Mouse (Mus musculus): ENCODE results near the gene Smagp. TPM values are rescaled to one million over a fixed set of nuclear protein-coding genes. Genes with fewer than 3 reads are reported as not detected.

Gene Smagp
- polyA plus RNA-seq, 1 experiment from 2014 or later: 41.6 TPM

DNA sequence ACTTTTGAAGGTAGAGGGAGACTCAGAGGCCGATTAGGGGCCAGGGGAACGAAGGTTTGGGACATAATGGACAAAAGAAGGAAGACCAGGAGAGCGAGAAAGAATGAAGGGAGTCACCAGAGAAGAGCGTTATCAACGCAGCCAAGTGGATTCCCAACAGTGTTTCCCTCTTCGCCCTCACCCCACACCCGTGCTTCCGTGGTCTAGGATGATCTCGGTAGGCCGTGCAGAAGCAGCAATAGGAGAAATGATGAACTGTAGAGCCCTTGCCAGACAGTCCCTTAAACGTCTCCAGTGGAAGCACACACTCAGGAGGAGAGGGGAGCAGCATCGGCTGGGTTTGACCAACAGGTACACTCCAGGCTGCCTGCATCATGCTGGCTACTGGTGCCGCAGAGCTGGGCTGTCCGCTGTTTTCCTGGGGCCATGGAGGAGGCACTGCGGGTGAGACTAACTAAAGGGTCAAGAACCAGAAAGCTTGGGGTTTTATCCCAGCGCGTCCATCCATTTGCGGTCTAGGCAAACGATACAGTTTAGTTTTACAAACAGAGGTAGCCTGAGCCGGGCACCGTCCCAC, 36.0 kb downstream of the Smagp start:
- H3K4me3 ChIP-seq (ENCODE audit: low read length): peak overlapping the region; percentile 84
- ATAC-seq (ENCODE audit: low FRiP score, low TSS enrichment): no peak
- WGBS: 23% methylated on average over 21 of the region's 21 CpGs
- H3K9me3 ChIP-seq (ENCODE audit: low read length): no peaks in the 10 kb centered on the region
- H3K27me3 ChIP-seq (ENCODE audit: insufficient read depth, low read length): 0 out of 2 replicates have a peak, but pooled peaks cover 4% of the 10 kb centered on the region
- peak overlapping the region; percentile 94; the same call in 1 of the 2 replicates for H3K9ac ChIP-seq (replicated peaks; ENCODE audit: low read length)
- H3K4me1 ChIP-seq (ENCODE audit: insufficient read depth, low read length): peaks cover 39% of the 10 kb centered on the region
- no peaks in the 10 kb centered on the region for H3K36me3 ChIP-seq (ENCODE audit: insufficient read depth, low read length)
- H3K4me2 ChIP-seq (replicated peaks; ENCODE audit: low read depth, low read length): peak overlapping the region; percentile 89
- peak overlapping the region; percentile 14; the same call in 1 of the 2 replicates for H3K27ac ChIP-seq (ENCODE audit: low read length)

DNA sequence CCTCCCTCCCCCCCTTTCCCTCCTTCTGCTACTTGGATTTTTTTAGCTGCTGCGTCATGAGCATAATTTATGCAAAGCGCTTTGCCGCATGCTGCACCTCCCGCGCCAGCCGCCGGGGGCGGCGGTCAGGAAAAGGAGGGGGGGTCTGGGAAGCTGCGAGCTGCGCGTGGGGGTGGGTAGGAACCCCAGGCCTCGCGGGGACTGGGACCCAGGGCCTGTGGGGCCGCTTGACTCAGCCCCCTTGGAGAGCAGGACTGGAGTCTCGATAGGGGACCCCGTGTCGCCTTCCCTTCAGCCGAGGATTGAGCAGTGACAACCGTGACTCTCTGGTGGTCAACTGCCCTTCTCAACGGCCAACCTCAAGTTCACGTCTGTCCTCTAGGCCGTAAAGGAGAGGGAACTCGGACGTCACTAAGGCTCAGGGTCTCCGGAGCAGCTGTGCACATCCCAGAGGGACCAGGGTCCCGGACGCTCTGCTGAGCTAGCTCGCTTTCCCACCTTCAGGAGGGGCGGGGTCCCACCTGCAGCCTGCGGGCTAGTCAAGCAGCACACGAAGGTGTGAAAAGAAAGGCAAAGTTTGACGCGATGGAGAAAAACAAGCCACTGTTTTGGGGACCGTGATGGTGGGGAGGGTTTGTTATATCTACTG, 36.6 kb downstream of the Smagp start:
- H3K36me3 ChIP-seq (ENCODE audit: insufficient read depth, low read length): no peaks in the 10 kb centered on the region
- 0 out of 2 replicates have a peak, but pooled peaks cover 4% of the 10 kb centered on the region for H3K27me3 ChIP-seq (ENCODE audit: insufficient read depth, low read length)
- ATAC-seq (ENCODE audit: low FRiP score, low TSS enrichment): peak; percentile 60
- peak overlapping the region; percentile 81 for H3K27ac ChIP-seq (ENCODE audit: low read length)
- no peaks in the 10 kb centered on the region for H3K9me3 ChIP-seq (ENCODE audit: low read length)
- 2% methylated on average over 23 of the region's 35 CpGs for WGBS
- H3K4me3 ChIP-seq (ENCODE audit: low read length): peak overlapping the region; percentile 84
- peaks cover 36% of the 10 kb centered on the region for H3K4me1 ChIP-seq (ENCODE audit: insufficient read depth, low read length)
- peak overlapping the region; percentile 94 for H3K9ac ChIP-seq (replicated peaks; ENCODE audit: low read length)
- peak overlapping the region; percentile 89 for H3K4me2 ChIP-seq (replicated peaks; ENCODE audit: low read depth, low read length)

DNA sequence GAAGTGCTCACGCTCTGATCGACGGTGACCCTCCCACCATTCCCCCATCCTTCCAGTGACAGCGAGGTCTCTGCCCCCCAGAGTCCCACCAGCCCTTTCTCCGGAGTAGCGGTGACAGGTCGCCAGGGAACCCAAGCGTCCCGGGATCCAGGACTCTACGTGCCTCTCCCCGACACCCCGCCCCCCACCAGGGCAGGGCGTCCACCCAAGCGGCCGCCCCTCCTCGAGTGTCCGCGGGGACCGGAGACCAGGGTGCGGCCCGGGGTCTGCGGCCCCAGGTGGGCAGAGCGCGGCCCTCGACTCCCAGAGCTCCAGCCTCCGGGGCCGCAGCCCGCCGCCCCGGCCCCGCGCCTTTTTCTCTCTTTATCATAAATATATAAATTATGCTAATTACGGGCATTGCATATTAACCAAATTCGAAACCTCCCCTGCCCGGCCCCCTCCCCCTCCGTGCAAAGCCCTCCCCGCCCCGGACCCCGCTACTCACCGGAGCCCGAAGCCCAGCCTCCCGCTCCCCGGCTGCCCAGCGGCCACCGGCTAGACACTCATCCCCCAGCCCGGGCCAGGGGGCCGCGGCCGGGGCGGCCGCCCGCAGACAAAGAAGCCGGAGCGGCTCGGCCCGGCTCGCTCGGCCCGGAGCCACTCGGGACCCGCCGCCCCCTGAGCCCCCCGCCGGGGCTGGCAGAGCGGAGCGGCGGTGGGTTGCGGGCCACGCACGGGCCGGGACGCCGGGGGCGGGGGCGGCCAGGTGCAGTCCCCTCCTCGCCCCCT, 37.3 kb downstream of the Smagp start, which contains the start of gene Pou6f1:
Gene Pou6f1 (minus strand): TSS at position 709 of the 771 bp plus-strand sequence.
- Histone ChIP-seq H3K27ac (ENCODE audit: low read length) (peak within 1 kb of the TSS; percentile 81), H3K36me3 (ENCODE audit: insufficient read depth, low read length) (no peaks in the 10 kb centered on the region), H3K9ac (replicated peaks; ENCODE audit: low read length) (peak within 1 kb of the TSS; percentile 94), H3K4me2 (replicated peaks; ENCODE audit: low read depth, low read length) (peak within 1 kb of the TSS; percentile 89), H3K4me3 (ENCODE audit: low read length) (peak within 1 kb of the TSS; percentile 84), H3K9me3 (ENCODE audit: low read length) (no peaks in the 10 kb centered on the region), H3K4me1 (ENCODE audit: insufficient read depth, low read length) (peaks cover 30% of the 10 kb centered on the region), H3K27me3 (ENCODE audit: insufficient read depth, low read length) (0 out of 2 replicates have a peak, but pooled peaks cover 4% of the 10 kb centered on the region)
- ATAC-seq (ENCODE audit: low FRiP score, low TSS enrichment): peak; percentile 76
- WGBS: under 1% methylated on average over 48 of the region's 76 CpGs

DNA sequence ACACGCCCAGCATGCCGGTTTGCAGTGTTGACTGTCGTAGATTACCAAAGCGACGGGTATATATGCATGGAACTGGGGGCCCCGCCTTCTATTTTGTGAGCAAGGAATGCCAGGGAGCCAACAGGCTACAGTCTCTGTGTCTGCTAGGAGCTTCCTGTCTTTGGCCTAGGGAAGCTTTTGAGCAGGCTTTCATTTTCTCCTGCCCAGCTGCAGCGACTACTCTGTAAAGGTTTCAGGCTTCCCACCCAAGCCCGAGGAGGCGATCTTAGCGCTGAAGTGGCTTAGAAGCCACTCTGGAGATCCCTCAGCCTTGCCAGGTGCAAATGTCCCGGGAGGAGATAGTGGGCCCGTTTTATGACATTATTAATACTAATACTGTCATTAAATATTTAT, 37.9 kb downstream of the Smagp start:
- Histone ChIP-seq H3K9me3 (ENCODE audit: low read length) (no peaks in the 10 kb centered on the region), H3K9ac (replicated peaks; ENCODE audit: low read length) (peak overlapping the region; percentile 94), H3K36me3 (ENCODE audit: insufficient read depth, low read length) (no peaks in the 10 kb centered on the region), H3K4me3 (ENCODE audit: low read length) (peak overlapping the region; percentile 84), H3K4me1 (ENCODE audit: insufficient read depth, low read length) (peaks cover 28% of the 10 kb centered on the region), H3K4me2 (replicated peaks; ENCODE audit: low read depth, low read length) (peak overlapping the region; percentile 89), H3K27me3 (ENCODE audit: insufficient read depth, low read length) (0 out of 2 replicates have a peak, but pooled peaks cover 4% of the 10 kb centered on the region), H3K27ac (ENCODE audit: low read length) (peak overlapping the region; percentile 81; the same call in 1 of the 2 replicates)
- ATAC-seq (ENCODE audit: low FRiP score, low TSS enrichment): no peak
- under 1% methylated on average over 12 of the region's 12 CpGs for WGBS

DNA sequence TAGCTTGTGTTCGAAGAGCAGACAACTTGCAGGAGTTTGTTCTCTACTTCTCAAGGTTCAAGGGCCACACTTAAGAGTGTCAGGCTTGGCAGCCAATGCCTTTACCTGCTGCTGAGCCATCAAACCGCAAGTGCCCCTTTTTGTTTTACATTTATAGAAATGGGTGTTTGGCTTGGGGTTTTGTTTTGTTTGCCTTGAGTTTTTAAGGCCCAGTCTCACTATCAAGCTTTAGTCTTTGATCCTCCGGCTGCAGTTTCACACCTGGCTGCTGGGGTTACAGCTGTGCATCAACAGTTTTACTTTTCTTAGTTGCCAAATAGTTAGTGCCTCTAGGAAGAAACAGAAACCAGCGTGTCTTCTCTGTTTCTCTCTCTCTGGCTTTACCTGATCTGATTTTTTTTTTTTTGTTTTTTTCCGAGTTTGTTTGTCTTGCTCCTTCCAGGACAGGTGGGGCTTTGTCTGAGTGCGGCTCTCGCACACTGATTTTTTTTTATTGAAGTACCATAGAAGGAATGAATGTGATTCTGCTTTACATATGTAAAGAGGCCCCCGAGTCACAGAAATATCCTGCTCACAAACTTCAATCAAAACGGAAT, 38.4 kb downstream of the Smagp start:
- H3K9me3 ChIP-seq (ENCODE audit: low read length): no peaks in the 10 kb centered on the region
- peak overlapping the region; percentile 81; the same call in 1 of the 2 replicates for H3K27ac ChIP-seq (ENCODE audit: low read length)
- no peaks in the 10 kb centered on the region for H3K36me3 ChIP-seq (ENCODE audit: insufficient read depth, low read length)

DNA sequence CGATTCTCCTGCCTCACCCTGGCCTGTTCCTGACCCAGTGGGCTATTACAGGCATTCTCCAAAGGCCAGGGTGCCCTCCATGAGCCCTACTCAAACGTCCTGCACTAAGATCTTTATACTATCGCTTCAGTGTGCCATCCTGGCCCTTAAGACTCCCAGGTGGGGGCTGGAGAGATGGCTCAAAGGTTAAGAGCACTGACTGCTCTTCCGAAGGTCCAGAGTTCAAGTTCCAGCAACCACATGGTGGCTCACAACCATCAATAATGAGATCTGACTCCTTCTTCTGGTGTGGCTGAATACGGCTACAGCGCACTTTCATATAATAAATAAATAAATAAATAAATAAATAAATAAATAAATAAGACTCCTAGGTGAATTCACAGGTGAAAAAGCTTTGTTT, 43.9 kb downstream of the Smagp start:
- Histone ChIP-seq H3K4me3 (ENCODE audit: low read length) (no peak overlapping the region), H3K27ac (ENCODE audit: low read length) (no peak overlapping the region), H3K4me1 (ENCODE audit: insufficient read depth, low read length) (no peaks in the 10 kb centered on the region), H3K9ac (replicated peaks; ENCODE audit: low read length) (no peak overlapping the region), H3K27me3 (ENCODE audit: insufficient read depth, low read length) (no peaks in the 10 kb centered on the region), H3K4me2 (replicated peaks; ENCODE audit: low read depth, low read length) (no peak overlapping the region), H3K9me3 (ENCODE audit: low read length) (no peaks in the 10 kb centered on the region), H3K36me3 (ENCODE audit: insufficient read depth, low read length) (peaks cover 6% of the 10 kb centered on the region; the same call in 1 of the 2 replicates)
- no peak for ATAC-seq (ENCODE audit: low FRiP score, low TSS enrichment)
- 77% methylated on average over 6 of the region's 6 CpGs for whole genome bisulfite sequencing

More for the DNA sequence above, 38.4 kb downstream of the Smagp start:
- Histone ChIP-seq H3K4me1 (ENCODE audit: insufficient read depth, low read length) (peaks cover 24% of the 10 kb centered on the region), H3K9ac (replicated peaks; ENCODE audit: low read length) (peak overlapping the region; percentile 94), H3K4me2 (replicated peaks; ENCODE audit: low read depth, low read length) (peak overlapping the region; percentile 89), H3K4me3 (ENCODE audit: low read length) (peak overlapping the region; percentile 84), H3K27me3 (ENCODE audit: insufficient read depth, low read length) (0 out of 2 replicates have a peak, but pooled peaks cover 4% of the 10 kb centered on the region)
- 18% methylated on average over 9 of the region's 9 CpGs for WGBS
- ATAC-seq (ENCODE audit: low FRiP score, low TSS enrichment): no peak

DNA sequence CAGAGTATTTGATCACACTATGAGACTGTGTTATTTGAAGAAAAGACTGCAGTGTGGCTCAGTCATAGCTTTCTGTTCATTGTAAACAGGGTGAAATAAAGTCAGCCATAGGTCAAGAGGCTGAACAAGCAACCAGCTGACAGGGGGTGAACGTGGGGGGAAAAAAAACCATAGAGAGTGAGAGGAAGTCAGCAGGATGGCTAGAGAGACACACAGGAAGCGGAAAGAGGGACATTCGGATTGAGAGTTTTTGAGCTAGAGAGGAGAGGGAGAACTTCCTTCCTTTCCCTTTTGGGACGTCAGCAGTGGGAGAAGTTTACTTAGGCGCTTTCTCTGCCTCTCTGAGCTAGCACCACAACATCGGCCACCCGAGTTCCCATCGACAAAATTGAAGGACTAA, 46.3 kb downstream of the Smagp start:
- ATAC-seq (ENCODE audit: low FRiP score, low TSS enrichment): no peak
- Histone ChIP-seq H3K27ac (ENCODE audit: low read length) (no peak overlapping the region), H3K27me3 (ENCODE audit: insufficient read depth, low read length) (no peaks in the 10 kb centered on the region), H3K4me2 (replicated peaks; ENCODE audit: low read depth, low read length) (no peak overlapping the region), H3K9me3 (ENCODE audit: low read length) (no peaks in the 10 kb centered on the region), H3K4me3 (ENCODE audit: low read length) (no peak overlapping the region), H3K4me1 (ENCODE audit: insufficient read depth, low read length) (no peaks in the 10 kb centered on the region), H3K9ac (replicated peaks; ENCODE audit: low read length) (no peak overlapping the region), H3K36me3 (ENCODE audit: insufficient read depth, low read length) (peaks cover 17% of the 10 kb centered on the region; the same call in 1 of the 2 replicates)
- WGBS: 70% methylated on average over 8 of the region's 8 CpGs

DNA sequence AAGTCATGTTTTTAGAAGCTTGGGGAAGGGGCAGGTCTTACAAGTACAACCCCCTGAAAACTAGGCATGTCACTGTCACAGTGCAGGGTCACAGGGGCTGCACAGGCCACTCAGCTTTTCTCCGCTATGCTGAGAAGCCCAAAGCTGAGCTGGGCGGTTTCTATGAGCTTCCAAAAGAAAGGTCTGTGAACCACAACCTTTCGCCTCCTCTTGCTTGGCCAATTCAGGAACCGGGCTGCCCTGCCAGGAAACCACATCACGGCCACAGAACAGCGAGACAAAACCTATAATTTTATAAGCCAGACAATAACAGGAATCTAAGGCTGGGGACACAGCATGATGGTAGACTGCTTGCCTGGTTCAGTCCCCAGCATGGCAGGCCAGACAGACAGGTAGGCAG, 48.4 kb downstream of the Smagp start:
- H3K4me2 ChIP-seq (replicated peaks; ENCODE audit: low read depth, low read length): no peak overlapping the region
- peaks cover 17% of the 10 kb centered on the region; the same call in 1 of the 2 replicates for H3K36me3 ChIP-seq (ENCODE audit: insufficient read depth, low read length)
- no peaks in the 10 kb centered on the region for H3K9me3 ChIP-seq (ENCODE audit: low read length)
- no peak overlapping the region for H3K27ac ChIP-seq (ENCODE audit: low read length)
- H3K4me1 ChIP-seq (ENCODE audit: insufficient read depth, low read length): no peaks in the 10 kb centered on the region
- WGBS: 82% methylated on average over 6 of the region's 6 CpGs
- H3K4me3 ChIP-seq (ENCODE audit: low read length): no peak overlapping the region
- H3K9ac ChIP-seq (replicated peaks; ENCODE audit: low read length): no peak overlapping the region
- no peak for ATAC-seq (ENCODE audit: low FRiP score, low TSS enrichment)
- H3K27me3 ChIP-seq (ENCODE audit: insufficient read depth, low read length): no peaks in the 10 kb centered on the region

DNA sequence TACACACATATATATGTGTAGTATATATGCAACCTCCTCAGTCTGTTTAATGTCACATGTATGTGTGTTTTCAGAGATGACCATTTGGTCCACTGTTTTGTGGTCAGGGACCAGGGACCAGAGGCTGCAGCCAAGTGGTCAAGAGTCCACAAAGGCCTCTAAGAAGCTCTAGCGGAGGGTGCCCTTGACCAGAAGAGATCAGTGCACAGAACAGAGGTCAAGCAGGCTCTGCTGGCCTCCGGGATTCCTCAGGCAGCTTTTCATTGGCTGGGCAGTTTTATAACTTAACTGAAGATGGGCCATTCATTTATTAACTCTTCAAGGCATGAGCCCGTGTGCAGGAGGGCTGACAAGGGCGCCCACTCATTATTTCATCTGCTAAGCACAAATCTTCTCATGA, 49.6 kb downstream of the Smagp start:
- H3K27ac ChIP-seq (ENCODE audit: low read length): no peak overlapping the region
- H3K4me2 ChIP-seq (replicated peaks; ENCODE audit: low read depth, low read length): no peak overlapping the region
- H3K4me3 ChIP-seq (ENCODE audit: low read length): no peak overlapping the region
- H3K4me1 ChIP-seq (ENCODE audit: insufficient read depth, low read length): no peaks in the 10 kb centered on the region
- peaks cover 17% of the 10 kb centered on the region; the same call in 1 of the 2 replicates for H3K36me3 ChIP-seq (ENCODE audit: insufficient read depth, low read length)
- H3K9me3 ChIP-seq (ENCODE audit: low read length): no peaks in the 10 kb centered on the region
- 56% methylated on average over 4 of the region's 4 CpGs for WGBS
- peak; percentile 78 for ATAC-seq (ENCODE audit: low FRiP score, low TSS enrichment)
- H3K27me3 ChIP-seq (ENCODE audit: insufficient read depth, low read length): no peaks in the 10 kb centered on the region
- H3K9ac ChIP-seq (replicated peaks; ENCODE audit: low read length): no peak overlapping the region
